Mouse (Mus musculus) midbrain, embryonic 16.5 days (tissue): ENCODE results near the gene Il23a. TPM values are rescaled to one million over a fixed set of nuclear protein-coding genes. Genes with fewer than 3 reads are reported as not detected.
"Not testable (repeated sequence)": the region's sequence is repeated elsewhere in the genome, so short reads cannot be mapped to it uniquely, and the experiment has no call there.

ENCODE experiments used
- ATAC-seq: fragments of 200-750 bp; cut with Nextera tagmentation; 2 replicates; pipeline ENCODE4 v1.8.0; 2017; ENCODE audit warnings: moderate TSS enrichment
- H3K27ac ChIP-seq: fragments of 300-500 bp; sonication (generic); 2 replicates; pipeline ENCODE4 v1.5.1; 2014; ENCODE audit warnings: mild to moderate bottlenecking, low read length, mixed read lengths
- H3K27me3 ChIP-seq: fragments of 300-500 bp; sonication (generic); 2 replicates; pipeline ENCODE4 v1.6.1; 2014; ENCODE audit warnings: low read depth, low read length, mixed read lengths; ENCODE audit not compliant: control insufficient read depth, insufficient read depth
- H3K36me3 ChIP-seq: fragments of 300-500 bp; sonication (generic); 2 replicates; pipeline ENCODE4 v1.6.1; 2014; ENCODE audit warnings: mild to moderate bottlenecking, low read length, moderate library complexity, mixed read lengths; ENCODE audit not compliant: control insufficient read depth, insufficient read depth
- H3K4me1 ChIP-seq: fragments of 300-500 bp; sonication (generic); 2 replicates; pipeline ENCODE4 v1.6.1; 2014; ENCODE audit warnings: mild to moderate bottlenecking, low read length, mixed read lengths; ENCODE audit not compliant: control insufficient read depth, insufficient read depth
- H3K4me2 ChIP-seq: fragments of 300-500 bp; sonication (generic); 2 replicates; pipeline ENCODE4 v1.6.1; 2014; ENCODE audit warnings: mild to moderate bottlenecking, low read length, mixed read lengths
- H3K4me3 ChIP-seq: fragments of 300-500 bp; sonication (generic); 2 replicates; pipeline ENCODE4 v1.5.1; 2014; ENCODE audit warnings: low read depth, mild to moderate bottlenecking, low read length, moderate library complexity, mixed read lengths
- H3K9ac ChIP-seq: fragments of 300-500 bp; sonication (generic); 2 replicates; pipeline ENCODE4 v1.6.1; 2014; ENCODE audit warnings: low read depth, low read length, mixed read lengths
- H3K9me3 ChIP-seq: fragments of 300-500 bp; sonication (generic); replicated peaks from 2 replicates; pipeline ENCODE4 v1.6.1; 2014; ENCODE audit warnings: mild to moderate bottlenecking, low read length, mixed read lengths; ENCODE audit not compliant: control insufficient read depth, poor library complexity, severe bottlenecking
- WGBS: fragments of 180-500 bp; shearing (Covaris S2); extraction: QIAGEN DNeasy Blood & Tissue Kit; methylation state at CpG from one replicate; pipeline ENCODE4 v1.1.7; 2014; 5-methylcytosine and 5-hydroxymethylcytosine counted together
- polyA plus RNA-seq: library from polyadenylated mRNA; unstranded; fragments of >200 nt; fragmentation: Nextera tagmentation; extraction: Ambion mirVana; gene quantifications from 2 replicates; pipeline ENCODE4 v1.2.1, GENCODE M21; 2015

The Il23a gene
- polyA plus RNA-seq, 1 experiment from 2014 or later, result 0.14 TPM

DNA sequence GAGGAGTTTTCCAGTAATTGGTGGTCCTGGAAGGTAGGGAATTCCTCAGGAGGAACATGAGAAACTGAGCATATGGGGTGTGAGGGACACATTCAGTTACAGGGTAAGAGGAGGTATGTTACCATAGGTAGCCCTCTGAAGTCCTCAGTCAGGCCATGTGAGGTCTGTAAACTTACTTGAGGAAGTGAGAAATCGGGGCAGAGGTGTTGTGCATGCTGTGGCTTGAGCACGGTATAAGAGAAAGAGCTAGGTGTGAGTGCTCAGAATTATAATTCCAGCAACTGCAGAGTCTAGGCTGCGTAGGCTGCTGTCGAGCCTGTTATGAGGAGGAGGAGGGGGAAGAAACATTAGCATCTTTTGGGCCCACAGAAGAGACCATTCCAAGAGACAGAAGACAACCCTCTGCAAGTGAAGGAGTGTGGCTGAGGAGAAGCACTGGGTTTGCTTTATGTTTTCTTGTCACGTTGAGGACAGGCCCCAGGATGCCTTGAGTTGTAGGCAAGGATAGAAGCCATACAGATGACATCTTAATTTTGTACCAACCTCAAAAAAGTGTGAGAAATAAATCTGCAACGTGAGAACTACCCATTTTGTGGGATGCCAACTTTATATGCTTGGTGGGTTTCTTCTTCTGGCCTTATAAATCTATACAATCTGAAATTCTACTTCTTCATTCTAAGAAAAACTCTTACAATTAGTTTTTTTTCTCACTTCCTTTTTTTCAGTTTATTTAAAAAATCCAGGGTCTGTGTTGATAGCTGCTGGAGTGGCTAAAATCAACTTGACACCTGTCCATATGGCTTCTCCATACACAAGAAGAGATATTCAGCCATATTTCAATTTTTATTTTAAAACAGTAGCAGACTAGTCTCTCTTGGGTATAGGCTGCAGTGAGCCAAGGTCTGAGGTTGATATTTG, 34.9 kb downstream of the Il23a start:
- 78% methylated on average over 6 of the region's 6 CpGs for WGBS
- no peak overlapping the region for H3K27ac ChIP-seq
- H3K9me3 ChIP-seq, result no peaks in the 10 kb centered on the region
- no peak for ATAC-seq
- H3K4me1 ChIP-seq, result no peaks in the 10 kb centered on the region
- H3K4me3 ChIP-seq, result no peak overlapping the region
- H3K27me3 ChIP-seq, result no peaks in the 10 kb centered on the region
- H3K9ac ChIP-seq, result no peak overlapping the region
- H3K36me3 ChIP-seq, result no peaks in the 10 kb centered on the region
- H3K4me2 ChIP-seq, result no peak overlapping the region

DNA sequence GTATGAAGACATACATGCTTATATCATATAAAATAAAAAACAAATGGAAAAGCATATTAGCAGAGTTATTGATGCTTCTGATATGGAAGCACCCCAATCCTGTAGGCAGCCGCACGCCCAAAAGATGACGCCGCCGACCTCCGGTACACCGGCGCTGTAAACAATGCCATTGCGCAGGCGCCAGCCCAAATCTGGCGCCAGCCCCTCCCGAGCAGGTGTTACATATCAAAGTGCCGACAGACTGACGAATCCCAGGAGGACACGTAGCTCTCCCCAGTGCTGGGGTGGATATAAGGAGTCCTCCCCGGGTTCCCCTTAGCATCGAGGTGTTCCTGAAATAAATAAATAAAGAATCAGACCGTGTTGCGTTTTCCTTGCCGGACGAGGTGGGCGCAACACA, 36.3 kb downstream of the Il23a start:
- Histone ChIP-seq H3K27me3 (no peaks in the 10 kb centered on the region), H3K9me3 (no peaks in the 10 kb centered on the region), H3K36me3 (no peaks in the 10 kb centered on the region), H3K9ac (no peak overlapping the region), H3K4me1 (no peaks in the 10 kb centered on the region), H3K4me3 (no peak overlapping the region), H3K4me2 (no peak overlapping the region), H3K27ac (no peak overlapping the region)
- no peak for ATAC-seq
- 82% methylated on average over 22 of the region's 22 CpGs for WGBS

DNA sequence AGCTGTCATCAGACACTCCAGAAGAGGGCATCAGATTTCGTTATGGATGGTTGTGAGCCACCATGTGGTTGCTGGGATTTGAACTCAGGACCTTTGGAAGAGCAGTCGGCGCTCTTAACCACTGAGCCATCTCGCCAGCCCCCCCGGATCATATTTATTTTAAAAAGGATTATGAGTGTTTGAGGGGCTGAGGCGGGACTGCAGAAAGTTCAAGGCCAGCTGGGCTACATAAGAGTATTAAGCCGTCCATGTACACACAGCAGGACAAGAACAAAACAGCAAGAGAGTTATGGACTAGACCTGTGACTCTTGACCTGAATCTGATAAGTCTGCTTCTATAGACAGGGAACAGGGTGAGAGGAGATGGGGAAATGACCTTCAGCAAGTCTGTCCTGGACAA, 38.2 kb downstream of the Il23a start:
- H3K4me1 ChIP-seq, H3K27me3 ChIP-seq, H3K36me3 ChIP-seq, H3K4me3 ChIP-seq, H3K27ac ChIP-seq, ATAC-seq, H3K9ac ChIP-seq, H3K9me3 ChIP-seq, H3K4me2 ChIP-seq: not testable (repeated sequence)
- WGBS, result 89% methylated on average over 7 of the region's 7 CpGs

DNA sequence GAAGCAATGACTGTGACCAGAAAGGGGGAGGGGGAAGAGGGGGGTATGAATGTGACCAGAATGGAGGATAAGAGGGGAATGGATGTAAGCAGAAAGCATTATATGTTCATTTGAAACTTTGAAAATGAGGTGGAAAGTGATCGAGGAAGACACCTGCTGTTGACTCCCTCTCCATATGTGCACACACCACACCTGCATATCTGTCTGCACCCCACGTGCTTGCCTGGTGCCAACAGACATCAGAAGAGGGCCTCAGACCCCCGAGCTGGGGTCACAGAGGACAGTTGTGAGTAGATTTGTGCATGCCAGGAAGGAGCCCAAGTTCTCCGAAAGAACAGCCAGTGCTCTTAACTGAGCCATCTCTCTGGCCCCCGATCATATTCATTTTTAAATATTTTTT, 38.6 kb downstream of the Il23a start:
- no peaks in the 10 kb centered on the region for H3K36me3 ChIP-seq
- no peak overlapping the region for H3K4me3 ChIP-seq
- no peaks in the 10 kb centered on the region for H3K4me1 ChIP-seq
- ATAC-seq, result no peak
- 91% methylated on average over 5 of the region's 5 CpGs for WGBS
- H3K27ac ChIP-seq, result no peak overlapping the region
- no peaks in the 10 kb centered on the region for H3K9me3 ChIP-seq
- no peaks in the 10 kb centered on the region for H3K27me3 ChIP-seq
- no peak overlapping the region for H3K9ac ChIP-seq
- no peak overlapping the region for H3K4me2 ChIP-seq

DNA sequence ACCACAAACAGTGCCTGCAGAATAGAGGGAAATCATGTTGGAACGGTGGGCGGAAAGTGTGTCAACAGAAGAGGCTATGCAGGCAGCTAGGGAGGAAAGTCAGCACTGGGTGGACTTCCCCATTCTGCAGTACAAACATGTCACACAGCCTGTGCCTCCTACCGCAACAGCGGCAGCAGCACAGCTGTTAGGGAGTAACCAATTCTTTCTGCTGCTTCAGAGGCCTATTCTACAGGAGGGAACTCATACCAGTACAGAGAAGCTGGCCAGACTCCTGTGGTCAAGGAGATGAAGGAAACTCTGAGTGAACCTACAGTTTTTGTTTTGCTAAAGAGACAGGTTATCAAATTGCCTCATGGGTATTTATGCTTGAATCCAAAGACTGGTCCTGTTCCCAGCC, 39.6 kb downstream of the Il23a start:
- Histone ChIP-seq H3K4me3 (no peak overlapping the region), H3K9me3 (no peaks in the 10 kb centered on the region), H3K27ac (no peak overlapping the region), H3K27me3 (no peaks in the 10 kb centered on the region), H3K4me2 (no peak overlapping the region), H3K4me1 (no peaks in the 10 kb centered on the region), H3K36me3 (no peaks in the 10 kb centered on the region), H3K9ac (no peak overlapping the region)
- no peak for ATAC-seq
- 91% methylated on average over 4 of the region's 4 CpGs for WGBS

DNA sequence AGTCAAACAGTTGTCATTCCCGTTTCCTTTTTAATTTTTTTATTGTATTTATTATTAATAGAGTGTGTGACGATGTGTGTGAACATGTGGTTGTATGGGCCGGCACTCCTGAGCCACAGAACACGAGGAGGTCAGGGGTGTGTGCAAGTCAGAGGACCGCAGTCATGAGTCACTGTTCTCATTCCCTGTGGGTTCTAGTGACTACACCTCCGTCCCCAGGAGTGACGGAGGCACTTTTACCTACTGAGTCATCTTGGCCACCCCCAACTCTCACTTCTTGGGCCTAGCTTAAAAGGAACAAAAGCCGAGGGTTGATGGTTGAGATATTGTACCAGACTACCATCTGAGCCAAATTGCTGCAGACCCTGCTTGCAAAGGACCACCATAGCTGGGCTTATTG, 42.2 kb downstream of the Il23a start:
- Histone ChIP-seq H3K4me3 (no peak overlapping the region), H3K36me3 (no peaks in the 10 kb centered on the region), H3K4me2 (no peak overlapping the region), H3K9ac (no peak overlapping the region), H3K27me3 (no peaks in the 10 kb centered on the region), H3K4me1 (no peaks in the 10 kb centered on the region), H3K9me3 (no peaks in the 10 kb centered on the region), H3K27ac (no peak overlapping the region)
- WGBS, result 93% methylated on average over 8 of the region's 8 CpGs
- ATAC-seq, result no peak

DNA sequence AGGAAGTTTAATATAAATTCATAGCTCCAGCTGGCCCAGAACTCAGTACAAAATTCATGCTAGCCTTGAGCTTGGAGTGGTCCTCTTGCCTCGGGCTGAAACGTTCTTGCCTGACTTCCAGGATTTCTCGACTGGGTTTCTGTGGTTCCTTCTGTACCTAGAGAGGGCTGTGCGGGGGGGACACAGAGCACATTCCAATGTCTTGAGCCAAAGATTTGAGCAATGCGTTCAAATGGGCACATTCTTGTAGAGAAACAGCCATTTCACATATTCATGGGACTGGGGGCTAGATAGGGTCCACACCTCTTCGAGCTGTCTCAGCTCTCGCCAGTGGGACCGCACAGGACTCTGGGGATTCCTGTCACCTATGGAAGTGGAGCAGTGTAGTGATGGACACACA, 42.6 kb downstream of the Il23a start:
- Histone ChIP-seq H3K27ac (no peak overlapping the region), H3K4me3 (no peak overlapping the region), H3K4me1 (no peaks in the 10 kb centered on the region), H3K9ac (no peak overlapping the region), H3K9me3 (no peaks in the 10 kb centered on the region), H3K36me3 (no peaks in the 10 kb centered on the region), H3K4me2 (no peak overlapping the region), H3K27me3 (no peaks in the 10 kb centered on the region)
- WGBS, result 91% methylated on average over 8 of the region's 8 CpGs
- ATAC-seq, result no peak

DNA sequence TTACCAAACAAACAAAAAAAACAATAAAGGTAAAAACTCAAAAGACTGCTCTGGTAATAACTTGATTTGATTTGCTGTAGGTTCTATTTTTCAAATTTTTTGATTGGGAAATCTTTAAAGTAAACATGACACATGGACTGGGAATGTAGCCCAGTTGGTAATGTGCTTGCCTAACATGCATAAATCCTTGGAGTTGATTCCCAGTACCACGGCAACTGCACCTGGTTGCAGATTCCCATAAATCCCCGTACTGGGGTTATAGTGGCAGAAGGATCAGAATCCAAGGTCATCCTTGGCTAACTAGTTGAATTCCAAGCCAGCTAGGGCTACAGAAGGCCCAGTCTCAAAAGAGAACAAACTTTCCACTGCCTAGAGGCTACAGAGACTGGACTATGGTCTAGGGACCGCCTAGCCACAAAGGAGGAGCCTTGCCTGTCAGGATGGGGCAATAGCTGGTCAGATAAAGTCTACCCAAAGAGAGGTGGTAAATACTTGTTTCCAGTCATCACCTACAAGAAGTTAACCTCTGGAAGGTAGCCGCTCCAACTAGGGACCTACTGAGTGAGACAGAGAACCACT, 44.8 kb downstream of the Il23a start, which contains the start of gene Apon:
Apon (plus strand) TSS at position 420 of the 579 bp plus-strand sequence.
- Histone ChIP-seq H3K4me3 (no peak within 1 kb of the TSS), H3K9me3 (no peaks in the 10 kb centered on the region), H3K36me3 (peaks cover 13% of the 10 kb centered on the region), H3K27me3 (no peaks in the 10 kb centered on the region), H3K27ac (no peak within 1 kb of the TSS), H3K9ac (no peak within 1 kb of the TSS), H3K4me2 (no peak within 1 kb of the TSS), H3K4me1 (no peaks in the 10 kb centered on the region)
- no peak for ATAC-seq
- WGBS, result 87% methylated on average over 4 of the region's 4 CpGs

DNA sequence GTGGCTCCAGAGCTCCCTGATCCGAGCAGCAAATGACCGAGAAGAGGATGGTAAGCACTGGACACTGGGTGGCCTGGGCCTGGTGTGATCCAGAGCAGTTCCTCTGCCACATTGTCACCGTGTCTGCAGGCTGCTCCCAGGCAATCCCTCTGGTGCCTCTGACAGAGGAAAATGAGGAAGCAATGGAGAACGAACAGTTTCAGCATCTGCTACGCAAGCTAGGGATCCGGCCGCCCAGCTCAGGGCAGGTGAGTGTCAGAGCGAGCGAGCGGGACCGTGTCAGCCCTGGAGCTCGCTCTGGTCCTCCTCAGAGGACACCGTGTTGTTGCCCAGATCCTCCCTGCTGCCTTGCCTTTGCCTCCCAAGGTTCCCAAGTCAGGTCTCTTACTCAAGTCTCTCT, 48.0 kb downstream of the Il23a start:
- Histone ChIP-seq H3K4me3 (no peak overlapping the region), H3K9ac (no peak overlapping the region), H3K27me3 (no peaks in the 10 kb centered on the region), H3K4me2 (no peak overlapping the region), H3K27ac (no peak overlapping the region), H3K36me3 (peaks cover 19% of the 10 kb centered on the region), H3K9me3 (no peaks in the 10 kb centered on the region), H3K4me1 (no peaks in the 10 kb centered on the region)
- 85% methylated on average over 9 of the region's 13 CpGs for WGBS
- no peak for ATAC-seq
